Mouse (Mus musculus): ENCODE measurements around the gene Mindy4b-ps.

Gene Mindy4b-ps

GRCm38 (mm10) chr3:58784219-58785092 is 37.7 kb downstream of the Mindy4b-ps start:
- DNase-seq (ENCODE audit: low spot score), result peak; percentile 70

GRCm38 (mm10) chr3:58783602-58784218 is 38.4 kb downstream of the Mindy4b-ps start:
- DNase-seq (ENCODE audit: low spot score), result no peak

- DNase-seq (ENCODE audit: low spot score), result no peak
Measured at GRCm38 (mm10) chr3:58756429-58756828, 65.7 kb downstream of the Mindy4b-ps start.

GRCm38 (mm10) chr3:58755769-58756168 is 66.3 kb downstream of the Mindy4b-ps start:
- DNase-seq (ENCODE audit: low spot score), result no peak

GRCm38 (mm10) chr3:58754361-58754760 is 67.8 kb downstream of the Mindy4b-ps start:
- DNase-seq (ENCODE audit: low spot score), result no peak

- DNase-seq (ENCODE audit: low spot score), result no peak
Measured at GRCm38 (mm10) chr3:58751818-58752620, 70.1 kb downstream of the Mindy4b-ps start.

- no peak for DNase-seq (ENCODE audit: low spot score)
Measured at GRCm38 (mm10) chr3:58748724-58749123, 73.4 kb downstream of the Mindy4b-ps start.

- DNase-seq (ENCODE audit: low spot score), result no peak
Measured at GRCm38 (mm10) chr3:58747924-58748323, 74.2 kb downstream of the Mindy4b-ps start.

GRCm38 (mm10) chr3:58739536-58739935 is 82.6 kb downstream of the Mindy4b-ps start:
- no peak for DNase-seq (ENCODE audit: low spot score)

All from embryo, embryonic 10.5 days (tissue).